Mouse (Mus musculus): ENCODE measurements around the gene Vmn2r85. TPM values are rescaled to one million over a fixed set of nuclear protein-coding genes. Genes with fewer than 3 reads are reported as not detected.
"Not testable (repeated sequence)": the region's sequence is repeated elsewhere in the genome, so short reads cannot be mapped to it uniquely, and the experiment has no call there.

The Vmn2r85 gene
- not detected in 2 replicates for polyA plus RNA-seq (2012; rRNA removed)

DNA sequence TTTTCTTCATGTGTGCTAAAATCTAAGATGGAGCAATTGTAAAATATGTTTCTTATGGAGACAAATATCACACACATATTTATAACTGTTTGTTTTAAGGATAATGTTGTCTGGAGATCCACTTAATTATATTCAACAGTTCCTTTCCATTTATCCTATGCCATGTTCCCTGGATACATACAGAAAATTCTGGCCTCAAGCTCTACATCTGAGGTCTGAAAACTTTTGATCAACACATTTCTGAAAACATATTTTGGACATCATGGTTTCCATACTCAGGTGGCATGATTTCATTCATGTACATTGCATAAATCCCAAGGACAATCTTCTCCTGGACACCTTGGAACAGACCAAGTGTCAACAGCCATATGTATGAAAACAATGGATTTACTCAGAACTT lies at the start of gene Vmn2r85:
Vmn2r85 (minus strand) TSS at position 101 of the 400 bp plus-strand sequence.
- H3K4me1 ChIP-seq (ENCODE audit: control insufficient read depth, insufficient read depth, insufficient read length); H3K4me3 ChIP-seq (ENCODE audit: extremely low read depth, insufficient read depth, insufficient read length); H3K36me3 ChIP-seq (ENCODE audit: control insufficient read depth, insufficient read depth, low read length); H3K27ac ChIP-seq (ENCODE audit: insufficient read depth, low read length); DNase-seq (ENCODE audit: low read depth in 1 of 2, low spot score in 2 of 2); H3K27me3 ChIP-seq (ENCODE audit: control insufficient read depth, insufficient read depth, low read length): not testable (repeated sequence)

DNA sequence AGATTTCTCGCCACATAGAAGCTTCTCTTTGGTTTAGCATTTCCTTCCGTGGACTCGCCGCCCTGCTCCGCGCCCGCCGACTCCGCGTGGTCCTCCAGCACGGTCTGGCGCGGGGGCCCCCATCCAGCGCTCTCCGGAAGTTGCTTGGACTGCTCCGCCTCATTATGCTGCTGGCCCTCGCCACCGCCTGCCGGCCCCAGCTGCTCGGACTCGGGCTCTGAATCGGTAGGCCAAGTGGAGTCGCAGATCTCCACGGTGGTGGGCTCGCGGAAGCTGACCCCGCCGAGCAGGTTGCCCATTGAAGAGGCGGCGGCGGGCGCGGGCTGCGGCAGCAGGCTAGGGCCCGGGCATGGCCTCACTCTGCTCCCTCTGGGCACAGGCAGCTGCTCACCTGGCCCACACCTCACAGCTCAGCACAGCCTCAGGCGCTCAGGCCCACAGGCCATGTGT lies 40.8 kb upstream of the Vmn2r85 start:
- no peak for DNase-seq (ENCODE audit: low read depth in 1 of 2, low spot score in 2 of 2)
- no peak overlapping the region for H3K27ac ChIP-seq (ENCODE audit: insufficient read depth, low read length)
- peaks cover 4% of the 10 kb centered on the region; the same call in 1 of the 2 replicates for H3K27me3 ChIP-seq (ENCODE audit: control insufficient read depth, insufficient read depth, low read length)
- H3K4me1 ChIP-seq (ENCODE audit: control insufficient read depth, insufficient read depth, insufficient read length) = peaks cover 4% of the 10 kb centered on the region; the same call in 1 of the 2 replicates
- TF ChIP-seq POLR2A (IDR thresholded peaks at IDR 0.05; ENCODE audit: low read depth, low read length) (no peak), CTCF (IDR thresholded peaks at IDR 0.05; ENCODE audit: extremely low read depth, insufficient read depth, insufficient read length, insufficient replicate concordance) (no peak)
- H3K36me3 ChIP-seq (ENCODE audit: control insufficient read depth, insufficient read depth, low read length) = no peaks in the 10 kb centered on the region
- WGBS = 8% methylated on average over 35 of the region's 36 CpGs
- no peak overlapping the region for H3K4me3 ChIP-seq (ENCODE audit: extremely low read depth, insufficient read depth, insufficient read length)

DNA sequence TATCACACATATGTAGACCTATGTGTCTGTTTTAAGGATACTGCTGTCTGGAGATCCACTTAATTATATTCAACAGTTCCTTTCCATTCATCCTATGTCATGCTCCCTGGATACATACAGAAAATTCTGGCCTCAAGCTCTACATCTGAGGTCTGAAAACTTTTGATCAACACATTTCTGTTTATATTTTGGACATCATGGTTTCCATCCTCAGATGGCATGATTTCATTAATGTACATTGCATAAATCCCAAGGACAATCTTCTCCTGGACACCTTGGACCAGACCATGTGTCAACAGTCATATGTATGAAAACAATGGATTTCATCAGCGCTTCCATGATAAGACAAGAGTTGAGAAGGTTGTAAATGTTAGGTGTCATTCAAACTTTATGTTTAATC lies 26.4 kb upstream of the Vmn2r85 start, which contains the start of gene Vmn2r86:
Vmn2r86 (minus strand) TSS at position 101 of the 400 bp plus-strand sequence.
- not testable (repeated sequence) for H3K27ac ChIP-seq (ENCODE audit: insufficient read depth, low read length); H3K36me3 ChIP-seq (ENCODE audit: control insufficient read depth, insufficient read depth, low read length); H3K27me3 ChIP-seq (ENCODE audit: control insufficient read depth, insufficient read depth, low read length); H3K4me1 ChIP-seq (ENCODE audit: control insufficient read depth, insufficient read depth, insufficient read length); DNase-seq (ENCODE audit: low read depth in 1 of 2, low spot score in 2 of 2); H3K4me3 ChIP-seq (ENCODE audit: extremely low read depth, insufficient read depth, insufficient read length)
- 84% methylated on average over 1 of the region's 1 CpGs for WGBS

DNA sequence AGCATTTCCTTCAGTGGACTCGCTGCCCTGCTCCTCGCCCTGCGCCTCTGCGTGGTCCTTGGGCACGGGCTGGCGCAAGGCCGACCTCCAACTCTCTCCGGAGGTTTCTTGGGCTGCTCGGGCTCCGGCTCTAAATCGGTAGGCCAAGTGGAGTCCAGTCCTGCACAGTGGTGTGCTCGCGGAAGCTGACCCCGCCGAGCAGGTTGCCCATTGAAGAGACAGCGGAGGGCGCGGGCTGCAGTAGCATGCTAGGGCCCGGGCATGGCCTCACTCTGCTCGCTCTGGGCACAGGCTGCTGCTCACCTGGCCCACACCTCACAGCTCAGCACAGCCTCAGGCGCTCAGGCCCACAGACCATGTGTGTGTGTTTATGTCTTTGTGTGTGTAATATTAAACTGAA lies 15.3 kb upstream of the Vmn2r85 start:
- TF ChIP-seq CTCF (IDR thresholded peaks at IDR 0.05; ENCODE audit: extremely low read depth, insufficient read depth, insufficient read length, insufficient replicate concordance) (no peak), POLR2A (IDR thresholded peaks at IDR 0.05; ENCODE audit: low read depth, low read length) (no peak)
- H3K4me1 ChIP-seq (ENCODE audit: control insufficient read depth, insufficient read depth, insufficient read length) = no peaks in the 10 kb centered on the region
- no peaks in the 10 kb centered on the region for H3K27me3 ChIP-seq (ENCODE audit: control insufficient read depth, insufficient read depth, low read length)
- DNase-seq (ENCODE audit: low read depth in 1 of 2, low spot score in 2 of 2) = peak in 1 of 2 experiments; percentile 2
- H3K27ac ChIP-seq (ENCODE audit: insufficient read depth, low read length) = no peak overlapping the region
- H3K4me3 ChIP-seq (ENCODE audit: extremely low read depth, insufficient read depth, insufficient read length) = no peak overlapping the region
- WGBS = 96% methylated on average over 21 of the region's 21 CpGs
- H3K36me3 ChIP-seq (ENCODE audit: control insufficient read depth, insufficient read depth, low read length) = no peaks in the 10 kb centered on the region

DNA sequence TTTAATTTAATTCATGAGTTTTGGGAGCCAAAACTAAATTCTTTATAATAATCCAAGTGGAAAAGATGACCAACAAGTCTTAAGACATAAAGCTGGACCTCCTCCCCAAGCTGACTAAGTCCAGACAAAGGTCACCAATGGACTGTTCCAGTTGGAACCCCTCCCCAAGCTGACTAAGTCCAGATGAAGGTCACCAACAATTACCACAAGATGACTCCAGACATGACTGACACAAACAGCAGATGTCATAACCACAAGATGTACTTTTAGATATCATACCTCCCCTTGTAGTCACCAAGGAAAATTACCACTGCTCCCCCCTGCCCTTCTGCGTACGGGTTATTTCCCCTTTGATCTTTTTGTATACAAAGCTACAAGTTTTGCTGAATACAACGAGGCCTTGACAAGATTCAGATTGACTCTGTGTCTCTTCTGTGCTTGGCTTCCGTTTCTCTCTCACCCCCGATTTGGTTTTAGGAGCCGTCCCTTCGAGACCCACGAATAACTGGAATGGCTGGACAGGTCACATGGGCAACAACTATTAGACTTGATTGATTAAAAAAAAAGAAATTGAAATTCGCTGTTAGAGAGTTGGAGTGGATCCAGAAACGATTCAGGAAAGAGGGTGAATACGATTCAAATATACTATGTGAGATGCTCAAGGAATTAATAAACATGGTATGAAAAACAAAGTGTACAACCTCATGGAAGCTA lies 4.8 kb upstream of the Vmn2r85 start:
- not testable (repeated sequence) for H3K27ac ChIP-seq (ENCODE audit: insufficient read depth, low read length); H3K4me1 ChIP-seq (ENCODE audit: control insufficient read depth, insufficient read depth, insufficient read length); H3K4me3 ChIP-seq (ENCODE audit: extremely low read depth, insufficient read depth, insufficient read length); H3K27me3 ChIP-seq (ENCODE audit: control insufficient read depth, insufficient read depth, low read length); DNase-seq (ENCODE audit: low read depth in 1 of 2, low spot score in 2 of 2); H3K36me3 ChIP-seq (ENCODE audit: control insufficient read depth, insufficient read depth, low read length)
- WGBS = 83% methylated on average over 11 of the region's 11 CpGs

DNA sequence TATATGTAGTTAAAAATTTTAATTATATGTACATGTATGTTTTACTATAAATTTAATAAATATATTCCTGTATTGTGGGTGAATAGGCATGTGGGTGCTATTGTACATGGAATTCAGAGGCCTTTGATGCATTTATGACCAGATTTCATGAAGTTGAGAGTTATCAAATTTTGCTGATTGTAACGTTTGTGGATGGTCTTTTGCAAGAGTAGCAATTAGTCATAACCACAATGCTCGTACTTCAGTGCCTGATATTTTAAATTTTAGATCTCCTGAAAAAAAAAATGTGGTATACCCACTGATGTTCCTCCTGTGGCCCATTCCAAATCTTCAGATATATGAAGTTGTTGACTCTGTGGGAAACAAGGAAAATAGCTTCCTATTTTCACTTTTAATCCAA lies 7.1 kb downstream of the Vmn2r85 start:
- not testable (repeated sequence) for H3K4me1 ChIP-seq (ENCODE audit: control insufficient read depth, insufficient read depth, insufficient read length); H3K36me3 ChIP-seq (ENCODE audit: control insufficient read depth, insufficient read depth, low read length); DNase-seq (ENCODE audit: low read depth in 1 of 2, low spot score in 2 of 2); H3K27ac ChIP-seq (ENCODE audit: insufficient read depth, low read length); H3K4me3 ChIP-seq (ENCODE audit: extremely low read depth, insufficient read depth, insufficient read length); H3K27me3 ChIP-seq (ENCODE audit: control insufficient read depth, insufficient read depth, low read length)
- WGBS = 70% methylated on average over 2 of the region's 2 CpGs

DNA sequence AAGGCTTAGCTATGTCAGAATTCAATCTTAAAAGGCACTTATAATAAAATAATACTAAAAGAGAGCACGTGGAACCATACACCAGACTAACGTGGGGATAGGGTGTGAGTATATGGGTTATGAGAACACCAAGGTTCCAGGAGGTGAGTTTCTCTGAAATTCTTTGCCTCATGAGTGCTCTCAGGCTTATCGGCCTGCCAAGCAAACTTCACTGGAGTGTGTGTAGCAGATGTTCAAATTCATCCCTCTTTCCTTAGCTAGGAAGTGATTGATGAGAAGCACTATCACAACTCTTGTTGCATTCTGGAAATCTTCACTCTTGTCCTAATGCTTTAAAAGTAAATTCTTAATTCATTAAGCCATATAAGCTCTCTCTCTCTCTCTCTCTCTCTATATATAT lies 9.1 kb downstream of the Vmn2r85 start:
- no peaks in the 10 kb centered on the region for H3K36me3 ChIP-seq (ENCODE audit: control insufficient read depth, insufficient read depth, low read length)
- H3K27ac ChIP-seq (ENCODE audit: insufficient read depth, low read length) = no peak overlapping the region
- no peak for DNase-seq (ENCODE audit: low read depth in 1 of 2, low spot score in 2 of 2)
- WGBS = 89% methylated on average over 3 of the region's 3 CpGs
- H3K4me3 ChIP-seq (ENCODE audit: extremely low read depth, insufficient read depth, insufficient read length) = no peak overlapping the region
- no peaks in the 10 kb centered on the region for H3K4me1 ChIP-seq (ENCODE audit: control insufficient read depth, insufficient read depth, insufficient read length)
- TF ChIP-seq CTCF (IDR thresholded peaks at IDR 0.05; ENCODE audit: extremely low read depth, insufficient read depth, insufficient read length, insufficient replicate concordance) (no peak), POLR2A (IDR thresholded peaks at IDR 0.05; ENCODE audit: low read depth, low read length) (no peak)
- H3K27me3 ChIP-seq (ENCODE audit: control insufficient read depth, insufficient read depth, low read length) = no peaks in the 10 kb centered on the region

DNA sequence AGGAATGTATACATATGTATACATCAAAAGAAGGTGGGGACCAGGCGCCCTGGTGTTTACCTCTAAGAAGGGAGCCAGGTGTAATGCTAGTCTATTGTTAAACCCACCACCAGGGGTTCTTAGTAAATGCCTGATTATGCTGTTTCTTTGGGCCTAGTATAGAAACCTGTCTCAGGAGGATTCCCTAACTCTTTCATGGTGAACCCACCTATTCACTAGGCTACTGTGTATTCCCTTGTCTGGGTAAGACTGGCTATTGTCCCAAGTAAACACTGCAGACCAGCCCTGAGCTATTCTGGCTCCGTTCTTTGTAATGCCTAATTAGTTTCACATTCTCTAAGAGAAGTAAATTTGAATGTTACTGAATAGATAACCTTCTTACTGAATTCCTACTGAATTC lies 9.5 kb downstream of the Vmn2r85 start:
- H3K27ac ChIP-seq (ENCODE audit: insufficient read depth, low read length); H3K4me3 ChIP-seq (ENCODE audit: extremely low read depth, insufficient read depth, insufficient read length); H3K4me1 ChIP-seq (ENCODE audit: control insufficient read depth, insufficient read depth, insufficient read length); H3K36me3 ChIP-seq (ENCODE audit: control insufficient read depth, insufficient read depth, low read length); H3K27me3 ChIP-seq (ENCODE audit: control insufficient read depth, insufficient read depth, low read length); DNase-seq (ENCODE audit: low read depth in 1 of 2, low spot score in 2 of 2): not testable (repeated sequence)
- WGBS = 80% methylated on average over 2 of the region's 2 CpGs

DNA sequence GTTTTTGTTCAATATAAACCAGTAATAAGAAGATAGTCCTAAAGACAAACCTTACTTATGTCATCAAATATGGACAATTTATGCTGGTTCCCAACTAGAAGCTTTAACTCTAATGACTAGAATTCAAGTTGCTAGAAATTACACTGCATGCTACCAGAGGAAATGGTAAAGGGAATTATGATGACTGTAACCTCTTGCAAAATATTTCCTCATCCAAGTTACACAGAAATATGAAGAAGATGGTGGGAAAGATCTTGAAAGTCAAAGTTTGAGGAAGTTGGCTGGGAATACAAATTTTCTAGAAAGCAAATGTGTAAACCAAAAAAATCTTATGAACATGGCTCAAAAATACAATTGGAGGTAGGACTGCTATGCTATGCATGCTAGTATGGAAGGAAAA lies 13.2 kb downstream of the Vmn2r85 start:
- H3K4me3 ChIP-seq (ENCODE audit: extremely low read depth, insufficient read depth, insufficient read length); H3K27me3 ChIP-seq (ENCODE audit: control insufficient read depth, insufficient read depth, low read length); H3K27ac ChIP-seq (ENCODE audit: insufficient read depth, low read length); DNase-seq (ENCODE audit: low read depth in 1 of 2, low spot score in 2 of 2); H3K36me3 ChIP-seq (ENCODE audit: control insufficient read depth, insufficient read depth, low read length); H3K4me1 ChIP-seq (ENCODE audit: control insufficient read depth, insufficient read depth, insufficient read length): not testable (repeated sequence)

DNA sequence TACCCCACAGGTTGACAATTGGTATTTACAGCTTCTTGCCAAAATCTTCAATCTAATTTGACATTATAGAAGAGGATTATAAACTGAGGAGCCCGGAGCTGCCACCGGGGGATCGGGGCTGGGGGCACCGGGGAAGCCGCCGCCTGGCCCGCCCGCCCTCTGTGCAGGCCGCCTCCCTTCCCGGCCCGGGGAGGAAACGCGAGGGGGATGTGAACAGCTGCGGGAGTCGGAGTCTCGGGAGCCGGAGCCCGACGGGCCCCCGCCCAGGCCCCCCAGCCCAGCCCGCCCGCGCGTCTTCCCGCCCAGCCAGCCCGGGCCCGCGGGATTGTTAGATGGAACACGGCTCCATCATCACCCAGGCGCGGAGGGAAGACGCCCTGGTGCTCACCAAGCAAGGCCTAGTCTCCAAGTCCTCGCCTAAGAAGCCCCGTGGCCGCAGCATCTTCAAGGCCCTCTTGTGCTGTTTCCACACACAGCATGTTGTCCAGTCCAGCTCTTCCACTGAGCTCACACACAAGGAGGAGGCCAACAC lies 17.3 kb downstream of the Vmn2r85 start:
- not testable (repeated sequence) for H3K27ac ChIP-seq (ENCODE audit: insufficient read depth, low read length); H3K27me3 ChIP-seq (ENCODE audit: control insufficient read depth, insufficient read depth, low read length); H3K4me3 ChIP-seq (ENCODE audit: extremely low read depth, insufficient read depth, insufficient read length); H3K36me3 ChIP-seq (ENCODE audit: control insufficient read depth, insufficient read depth, low read length); H3K4me1 ChIP-seq (ENCODE audit: control insufficient read depth, insufficient read depth, insufficient read length); DNase-seq (ENCODE audit: low read depth in 1 of 2, low spot score in 2 of 2)
- WGBS = 79% methylated on average over 29 of the region's 35 CpGs
